In the genomic region with DNA sequence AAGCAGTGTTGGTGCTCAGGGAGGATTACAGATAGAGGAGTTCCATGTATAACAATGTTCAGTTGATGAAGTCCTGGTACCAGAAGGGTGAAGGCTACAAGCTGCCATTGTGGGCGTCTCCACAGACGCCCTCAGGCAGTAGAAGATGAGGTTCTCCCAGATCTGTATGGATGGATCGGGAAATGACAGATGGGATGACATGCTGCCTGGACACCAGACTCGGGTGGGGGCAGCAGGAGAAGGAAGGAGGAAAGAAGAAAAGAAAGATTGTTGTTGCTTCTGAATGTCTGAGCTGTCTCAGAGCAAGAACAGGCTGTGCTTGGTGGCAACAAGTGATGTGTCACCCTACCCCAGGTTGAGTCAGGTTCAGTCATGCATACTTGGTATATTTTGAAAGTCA, we compare ENCODE assay signal across 12 mouse cellular contexts.
"Had no signal": no experiment of that assay in that cellular context is flagged by ENCODE, and none has a peak within 500 bp of the region (broad histone marks: within the 10 kb centered on the region; RNA-seq: fewer than 3 reads in every experiment).

No protein-coding gene starts in this region.

- DNase-seq: kidney, adult 18-20 months; kidney, adult 9 months; kidney, postnatal 14 days; kidney, postnatal 4 days; left cerebral cortex, postnatal 4 days; liver, postnatal 0 days; lung, postnatal 10 days; lung, postnatal 36 days; right cerebral cortex, postnatal 14 days; spleen, adult 18-20 months; thymus, adult 18-20 months; thymus, postnatal 36 days had no signal
